Mouse (Mus musculus) CH12.LX (cell line): ENCODE data around the gene Lrp10.

Source experiments
- CHD2 ChIP-seq: IDR thresholded peaks from 2 replicates; pipeline ENCODE4 v1.6.1; 2011; ENCODE audit warnings: low read length, improper control_type of control experiment
- CTCF ChIP-seq, 2 experiments: IDR thresholded peaks in 1 of 2; conservative IDR thresholded peaks in 1 of 2; 2 replicates each; pipeline ENCODE4 v1.5.1; 2011 to 2012; ENCODE audit warnings: low read depth in 2 of 2, low read length in 2 of 2, improper control_type of control experiment in 1 of 2, inconsistent platforms in 1 of 2, mild to moderate bottlenecking in 1 of 2, moderate library complexity in 1 of 2
- E2F4 ChIP-seq: IDR thresholded peaks from 2 replicates; pipeline ENCODE4 v1.6.1; 2011; ENCODE audit warnings: low read depth, low read length, improper control_type of control experiment; ENCODE audit not compliant: insufficient replicate concordance
- GABPA ChIP-seq: IDR thresholded peaks from 2 replicates; pipeline ENCODE4 v1.6.1; 2012; ENCODE audit warnings: low read depth, low read length, improper control_type of control experiment, inconsistent platforms; ENCODE audit not compliant: insufficient replicate concordance
- IRF4 ChIP-seq: IDR thresholded peaks from 2 replicates; pipeline ENCODE4 v1.6.1; 2014; ENCODE audit warnings: low read depth, mild to moderate bottlenecking, inconsistent platforms, low read length, improper control_type of control experiment
- KAT2A ChIP-seq: IDR thresholded peaks from 2 replicates; pipeline ENCODE4 v1.6.1; 2012; ENCODE audit warnings: low read length, improper control_type of control experiment, inconsistent platforms; ENCODE audit not compliant: insufficient replicate concordance
- MXI1 ChIP-seq: IDR thresholded peaks from 2 replicates; pipeline ENCODE4 v1.6.1; 2011; ENCODE audit warnings: mild to moderate bottlenecking, low read depth, low read length, improper control_type of control experiment
- POLR2A ChIP-seq: IDR thresholded peaks from 2 replicates; pipeline ENCODE4 v1.6.1; 2011; ENCODE audit warnings: low read depth, mild to moderate bottlenecking, improper control_type of control experiment, low read length
- RAD21 ChIP-seq: IDR thresholded peaks from 2 replicates; pipeline ENCODE4 v1.6.1; 2011; ENCODE audit warnings: low read depth, mild to moderate bottlenecking, low read length, improper control_type of control experiment, moderate library complexity
- SIN3A ChIP-seq: IDR thresholded peaks from 2 replicates; pipeline ENCODE4 v1.6.1; 2012; ENCODE audit warnings: low read length, improper control_type of control experiment, inconsistent platforms
- SMC3 ChIP-seq: IDR thresholded peaks from 2 replicates; pipeline ENCODE4 v1.6.1; 2011; ENCODE audit warnings: low read depth, low read length, improper control_type of control experiment
- USF1 ChIP-seq: IDR thresholded peaks from 2 replicates; pipeline ENCODE4 v1.6.1; 2014; ENCODE audit warnings: low read depth, mild to moderate bottlenecking, inconsistent platforms, low read length, improper control_type of control experiment
- ZNF384 ChIP-seq: IDR thresholded peaks from 2 replicates; pipeline ENCODE4 v1.6.1; 2012; ENCODE audit warnings: low read depth, low read length, improper control_type of control experiment, inconsistent platforms

DNA sequence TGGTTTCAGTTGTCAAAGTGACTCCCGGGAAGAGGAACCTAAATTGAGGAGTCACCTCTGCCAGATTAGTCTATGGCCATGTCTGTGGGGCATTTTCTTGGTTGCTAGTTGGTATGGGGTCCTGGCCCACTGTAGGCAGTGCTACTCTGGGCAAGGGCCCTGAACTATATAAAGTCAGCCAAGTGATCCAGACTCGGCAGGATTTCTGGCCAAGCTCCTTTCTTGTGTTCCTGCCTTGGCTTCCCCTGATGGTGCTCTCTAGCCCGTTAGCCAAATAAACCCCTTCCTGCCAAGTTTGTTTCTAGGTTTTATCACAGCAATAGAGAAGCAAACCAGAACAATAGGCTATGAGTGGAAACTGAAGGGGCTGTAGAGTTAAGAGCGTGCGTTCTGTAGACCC lies 10.8 kb downstream of the Lrp10 start:
- TF ChIP-seq POLR2A (no peak), USF1 (no peak), E2F4 (no peak), CHD2 (no peak), CTCF (conservative IDR thresholded peaks at IDR 0.05 in 1 of 2, IDR thresholded peaks at IDR 0.05 in 1 of 2; ENCODE audit: low read depth in 2 of 2, low read length in 2 of 2) (no peak), GABPA (no peak), ZNF384 (no peak), IRF4 (no peak), MXI1 (no peak), KAT2A (no peak), SMC3 (no peak), SIN3A (no peak), RAD21 (no peak)
